Mouse (Mus musculus) spleen, adult 2 months (tissue): ENCODE data around the gene Gm20695.

Experiments
- CTCF ChIP-seq: fragments of 200-500 bp; IDR thresholded peaks from 2 replicates; pipeline ENCODE4 v1.5.1; 2011; ENCODE audit warnings: mild to moderate bottlenecking, inconsistent platforms; ENCODE audit not compliant: insufficient read depth, insufficient read length, insufficient replicate concordance; ENCODE audit errors: extremely low read depth
- POLR2A ChIP-seq: fragments of 200-500 bp; IDR thresholded peaks from 2 replicates; pipeline ENCODE4 v1.6.1; 2011; ENCODE audit warnings: low read depth, low read length, inconsistent platforms

DNA sequence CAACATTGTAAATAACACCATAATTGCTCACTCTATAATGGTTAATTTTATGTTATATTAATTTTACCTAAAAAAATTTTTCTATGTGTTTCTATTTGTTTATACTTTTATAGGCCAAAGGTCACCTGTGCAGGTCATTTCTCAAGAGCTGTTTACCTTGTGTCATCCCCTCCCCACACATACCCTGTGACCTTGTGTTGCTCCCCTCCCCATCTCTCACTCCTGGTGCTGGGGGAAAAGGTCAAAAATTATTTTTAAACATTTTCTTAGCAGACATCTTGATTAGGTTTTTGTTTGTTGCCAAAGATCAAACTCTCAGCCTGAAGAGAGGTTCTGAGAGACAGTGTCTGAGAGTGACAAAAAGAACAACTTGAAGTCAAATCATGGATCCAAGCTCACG is 40.7 kb upstream of the Gm20695 start:
- TF ChIP-seq CTCF (no peak), POLR2A (no peak)
